Mouse (Mus musculus): ENCODE data around the gene Zfp108. TPM values are rescaled to one million over a fixed set of nuclear protein-coding genes. Genes with fewer than 3 reads are reported as not detected.

The Zfp108 gene
- polyA plus RNA-seq, 1 experiment from 2014 or later = 4.0 TPM

DNA sequence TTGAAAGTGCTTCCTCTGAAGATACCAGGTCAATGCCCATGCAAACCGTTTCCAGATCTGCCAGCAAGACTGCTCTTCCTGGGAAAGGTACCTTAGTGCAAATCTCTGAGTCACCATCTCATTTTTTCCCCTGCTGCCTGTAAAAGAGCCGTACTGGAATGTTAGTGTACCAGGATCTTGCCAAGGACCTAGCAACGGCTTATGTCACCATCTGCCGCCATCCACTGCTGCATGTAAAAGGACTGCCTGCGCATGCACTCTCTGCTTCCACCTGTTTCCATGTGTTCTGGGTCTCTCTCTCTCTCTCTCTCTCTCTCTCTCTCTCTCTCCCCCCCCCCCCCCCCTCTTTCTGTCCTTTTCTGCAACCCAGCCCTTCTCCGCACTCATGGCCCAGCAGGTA is 33.9 kb downstream of the Zfp108 start:
- Histone ChIP-seq H3K27ac (replicated peaks; ENCODE audit: low read depth, low read length) (no peak overlapping the region), H3K36me3 (replicated peaks; ENCODE audit: control insufficient read depth, insufficient read depth, low read depth, low read length) (peaks cover 28% of the 10 kb centered on the region), H3K4me2 (ENCODE audit: low read depth, low read length) (no peak overlapping the region), H3K9me3 (replicated peaks; ENCODE audit: control insufficient read depth, low read length) (no peaks in the 10 kb centered on the region), H3K4me3 (ENCODE audit: low read depth, low read length) (no peak overlapping the region), H3K4me1 (ENCODE audit: control insufficient read depth, insufficient read depth, low read length) (no peaks in the 10 kb centered on the region), H3K27me3 (ENCODE audit: control insufficient read depth, insufficient read depth, low read length) (no peaks in the 10 kb centered on the region), H3K9ac (replicated peaks; ENCODE audit: low read length) (no peak overlapping the region)
- no peak for ATAC-seq (replicated peaks; ENCODE audit: insufficient number of reproducible peaks, low FRiP score, low TSS enrichment, low read depth)
- no peak for DNase-seq (ENCODE audit: low spot score)
- 92% methylated on average over 6 of the region's 6 CpGs for WGBS

DNA sequence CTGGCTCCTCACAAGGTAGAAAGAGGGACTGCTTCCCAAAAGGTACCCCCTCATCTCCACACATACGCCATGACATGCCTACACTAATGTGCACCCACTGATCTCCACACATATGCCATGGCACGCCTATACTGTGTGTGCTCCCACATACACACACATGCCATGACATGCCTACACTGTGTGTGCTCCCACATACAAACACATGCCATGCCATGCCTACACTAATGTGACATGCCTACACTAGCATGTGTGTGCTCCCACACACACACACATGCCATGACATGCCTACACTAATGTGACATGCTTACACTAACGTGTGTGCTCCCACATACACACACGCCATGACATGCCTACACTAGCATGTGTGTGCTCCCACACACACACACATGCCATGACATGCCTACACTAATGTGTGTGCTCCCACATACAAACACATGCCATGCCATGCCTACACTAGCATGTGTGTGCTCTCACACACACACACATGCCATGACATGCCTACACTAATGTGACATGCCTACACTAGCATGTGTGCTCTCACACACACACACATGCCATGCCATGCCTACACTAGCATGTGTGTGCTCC is 35.6 kb downstream of the Zfp108 start:
- Histone ChIP-seq H3K4me2 (ENCODE audit: low read depth, low read length) (no peak overlapping the region), H3K9me3 (replicated peaks; ENCODE audit: control insufficient read depth, low read length) (no peaks in the 10 kb centered on the region), H3K9ac (replicated peaks; ENCODE audit: low read length) (no peak overlapping the region), H3K4me3 (ENCODE audit: low read depth, low read length) (no peak overlapping the region), H3K27ac (replicated peaks; ENCODE audit: low read depth, low read length) (no peak overlapping the region), H3K36me3 (replicated peaks; ENCODE audit: control insufficient read depth, insufficient read depth, low read depth, low read length) (peaks cover 33% of the 10 kb centered on the region), H3K4me1 (ENCODE audit: control insufficient read depth, insufficient read depth, low read length) (no peaks in the 10 kb centered on the region), H3K27me3 (ENCODE audit: control insufficient read depth, insufficient read depth, low read length) (no peaks in the 10 kb centered on the region)
- WGBS = 96% methylated on average over 4 of the region's 4 CpGs
- DNase-seq (ENCODE audit: low spot score) (no peak), ATAC-seq (replicated peaks; ENCODE audit: insufficient number of reproducible peaks, low FRiP score, low TSS enrichment, low read depth) (no peak)

DNA sequence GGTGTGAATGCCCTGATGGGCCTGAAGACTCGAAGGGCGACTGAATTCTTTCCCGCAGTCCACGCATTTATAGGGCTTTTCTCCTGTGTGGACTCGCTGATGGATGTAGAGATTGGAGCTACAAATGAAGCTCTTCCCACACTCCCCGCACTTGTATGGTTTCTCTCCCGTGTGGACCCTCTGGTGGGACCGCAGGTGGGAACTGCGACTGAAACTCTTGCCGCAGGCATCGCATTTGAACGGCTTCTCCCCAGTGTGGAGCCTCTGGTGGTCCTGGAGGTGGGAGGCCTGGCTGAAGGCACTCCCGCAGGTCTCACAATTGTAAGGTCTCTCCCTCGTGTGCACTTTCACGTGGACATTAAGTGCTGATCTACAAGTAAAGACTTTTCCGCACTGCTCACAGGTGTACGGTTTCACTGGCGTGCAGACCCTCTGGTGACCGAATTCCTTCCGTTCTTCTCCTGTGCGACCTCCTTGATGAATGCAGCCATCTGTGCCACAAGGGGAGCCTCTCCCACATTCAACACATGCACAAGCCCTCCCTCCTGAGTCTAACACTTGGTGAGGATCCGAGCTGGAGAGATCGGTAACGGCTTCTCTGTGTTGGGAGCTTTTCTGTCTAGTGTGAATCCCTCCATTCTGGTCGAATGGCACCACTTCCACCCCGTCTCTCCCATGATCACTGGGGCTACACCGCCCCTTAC is 36.9 kb downstream of the Zfp108 start:
- DNase-seq (ENCODE audit: low spot score) (no peak), ATAC-seq (replicated peaks; ENCODE audit: insufficient number of reproducible peaks, low FRiP score, low TSS enrichment, low read depth) (no peak)
- Histone ChIP-seq H3K4me2 (ENCODE audit: low read depth, low read length) (no peak overlapping the region), H3K9ac (replicated peaks; ENCODE audit: low read length) (no peak overlapping the region), H3K9me3 (replicated peaks; ENCODE audit: control insufficient read depth, low read length) (no peaks in the 10 kb centered on the region), H3K27ac (replicated peaks; ENCODE audit: low read depth, low read length) (no peak overlapping the region), H3K4me1 (ENCODE audit: control insufficient read depth, insufficient read depth, low read length) (no peaks in the 10 kb centered on the region), H3K36me3 (replicated peaks; ENCODE audit: control insufficient read depth, insufficient read depth, low read depth, low read length) (peaks cover 42% of the 10 kb centered on the region), H3K27me3 (ENCODE audit: control insufficient read depth, insufficient read depth, low read length) (no peaks in the 10 kb centered on the region), H3K4me3 (ENCODE audit: low read depth, low read length) (no peak overlapping the region)
- 90% methylated on average over 27 of the region's 27 CpGs for WGBS

DNA sequence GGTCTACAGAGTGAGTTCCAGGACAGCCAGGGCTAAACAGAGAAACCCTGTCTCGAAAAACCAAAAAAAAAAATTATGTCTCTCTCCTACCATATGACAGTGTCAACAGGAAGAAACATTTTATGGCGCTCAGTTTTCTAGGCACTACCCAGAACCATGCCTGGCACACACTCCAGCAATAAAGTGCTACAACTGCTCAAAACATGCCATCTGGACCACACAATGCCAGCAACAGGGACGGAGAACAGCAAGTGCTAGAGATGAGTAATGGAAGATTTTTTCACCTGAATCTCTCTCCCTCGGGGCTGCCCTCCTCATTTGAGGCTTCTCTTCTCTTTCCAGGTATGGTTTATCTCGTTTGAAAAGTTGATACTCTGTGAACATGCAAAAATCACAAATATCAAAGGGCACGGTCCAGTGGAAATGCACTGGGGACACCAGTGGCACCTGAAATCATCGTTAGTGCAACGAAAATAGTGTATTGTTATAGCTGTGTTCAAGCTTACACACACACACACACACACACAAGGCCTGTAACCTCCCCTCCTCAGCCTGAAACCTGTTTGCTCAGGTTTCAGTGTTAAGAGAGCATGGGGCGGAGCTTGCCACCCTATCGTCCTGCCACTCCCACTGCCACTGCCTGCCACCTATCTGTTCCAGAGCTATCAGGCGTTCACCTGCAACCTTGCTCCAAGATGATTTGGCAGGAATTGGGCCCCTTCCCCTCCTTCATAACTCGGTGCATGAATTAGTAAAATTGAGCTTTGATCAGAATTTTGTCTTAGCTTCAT is 38.7 kb downstream of the Zfp108 start:
- H3K27ac ChIP-seq (replicated peaks; ENCODE audit: low read depth, low read length) = no peak overlapping the region
- H3K4me3 ChIP-seq (ENCODE audit: low read depth, low read length) = no peak overlapping the region
- WGBS = 90% methylated on average over 12 of the region's 12 CpGs
- no peaks in the 10 kb centered on the region for H3K27me3 ChIP-seq (ENCODE audit: control insufficient read depth, insufficient read depth, low read length)
- H3K4me2 ChIP-seq (ENCODE audit: low read depth, low read length) = no peak overlapping the region
- no peaks in the 10 kb centered on the region for H3K4me1 ChIP-seq (ENCODE audit: control insufficient read depth, insufficient read depth, low read length)
- no peak overlapping the region for H3K9ac ChIP-seq (replicated peaks; ENCODE audit: low read length)
- no peak for ATAC-seq (replicated peaks; ENCODE audit: insufficient number of reproducible peaks, low FRiP score, low TSS enrichment, low read depth)
- H3K36me3 ChIP-seq (replicated peaks; ENCODE audit: control insufficient read depth, insufficient read depth, low read depth, low read length) = peaks cover 42% of the 10 kb centered on the region
- DNase-seq (ENCODE audit: low spot score) = no peak
- H3K9me3 ChIP-seq (replicated peaks; ENCODE audit: control insufficient read depth, low read length) = no peaks in the 10 kb centered on the region

DNA sequence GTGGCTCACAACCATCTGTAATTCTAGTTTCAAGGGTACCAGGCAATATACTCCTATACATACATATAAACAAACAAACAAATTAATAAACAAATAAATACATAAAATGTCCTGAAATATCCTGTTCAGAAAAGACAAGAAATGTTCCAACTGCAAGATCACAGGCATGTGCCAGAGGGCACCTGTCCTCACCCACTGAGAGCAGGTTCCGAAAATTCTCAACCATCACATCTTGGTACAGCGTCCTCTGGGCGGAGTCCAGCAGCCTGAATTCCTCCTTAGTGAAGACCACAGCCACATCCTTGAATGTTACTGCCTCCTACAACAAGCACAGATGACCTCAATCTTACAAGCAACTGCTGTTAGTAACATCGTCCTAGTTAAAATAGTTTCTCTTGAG is 40.2 kb downstream of the Zfp108 start:
- no peaks in the 10 kb centered on the region for H3K9me3 ChIP-seq (replicated peaks; ENCODE audit: control insufficient read depth, low read length)
- no peak overlapping the region for H3K9ac ChIP-seq (replicated peaks; ENCODE audit: low read length)
- no peak overlapping the region for H3K4me3 ChIP-seq (ENCODE audit: low read depth, low read length)
- H3K36me3 ChIP-seq (replicated peaks; ENCODE audit: control insufficient read depth, insufficient read depth, low read depth, low read length) = peaks cover 41% of the 10 kb centered on the region
- H3K27ac ChIP-seq (replicated peaks; ENCODE audit: low read depth, low read length) = no peak overlapping the region
- DNase-seq (ENCODE audit: low spot score) (no peak), ATAC-seq (replicated peaks; ENCODE audit: insufficient number of reproducible peaks, low FRiP score, low TSS enrichment, low read depth) (no peak)
- no peaks in the 10 kb centered on the region for H3K27me3 ChIP-seq (ENCODE audit: control insufficient read depth, insufficient read depth, low read length)
- WGBS = 93% methylated on average over 4 of the region's 4 CpGs
- H3K4me1 ChIP-seq (ENCODE audit: control insufficient read depth, insufficient read depth, low read length) = no peaks in the 10 kb centered on the region
- no peak overlapping the region for H3K4me2 ChIP-seq (ENCODE audit: low read depth, low read length)

DNA sequence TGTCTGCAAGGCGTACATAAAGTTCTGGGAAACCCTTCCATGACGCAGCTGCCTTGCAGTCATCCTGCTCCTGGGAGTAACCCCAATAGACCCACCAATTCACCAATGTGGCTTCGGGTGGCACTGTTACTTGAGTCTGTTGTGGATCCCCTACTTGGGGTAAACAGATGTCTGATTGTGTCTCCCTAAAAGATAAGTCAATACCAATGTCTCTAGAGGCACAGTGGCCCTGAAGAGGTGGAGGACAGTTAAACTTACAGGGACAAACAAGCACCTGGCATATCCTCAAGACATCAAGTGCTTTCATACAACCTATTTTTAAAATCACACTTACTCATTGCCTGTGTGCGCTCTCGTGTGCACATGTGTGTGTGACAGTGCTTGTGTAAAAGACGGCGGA is 40.8 kb downstream of the Zfp108 start:
- H3K4me2 ChIP-seq (ENCODE audit: low read depth, low read length) = no peak overlapping the region
- DNase-seq (ENCODE audit: low spot score) (no peak), ATAC-seq (replicated peaks; ENCODE audit: insufficient number of reproducible peaks, low FRiP score, low TSS enrichment, low read depth) (no peak)
- H3K4me3 ChIP-seq (ENCODE audit: low read depth, low read length) = no peak overlapping the region
- no peaks in the 10 kb centered on the region for H3K4me1 ChIP-seq (ENCODE audit: control insufficient read depth, insufficient read depth, low read length)
- H3K36me3 ChIP-seq (replicated peaks; ENCODE audit: control insufficient read depth, insufficient read depth, low read depth, low read length) = peaks cover 35% of the 10 kb centered on the region
- H3K9ac ChIP-seq (replicated peaks; ENCODE audit: low read length) = no peak overlapping the region
- no peak overlapping the region for H3K27ac ChIP-seq (replicated peaks; ENCODE audit: low read depth, low read length)
- no peaks in the 10 kb centered on the region for H3K27me3 ChIP-seq (ENCODE audit: control insufficient read depth, insufficient read depth, low read length)
- 96% methylated on average over 7 of the region's 7 CpGs for WGBS
- H3K9me3 ChIP-seq (replicated peaks; ENCODE audit: control insufficient read depth, low read length) = no peaks in the 10 kb centered on the region

DNA sequence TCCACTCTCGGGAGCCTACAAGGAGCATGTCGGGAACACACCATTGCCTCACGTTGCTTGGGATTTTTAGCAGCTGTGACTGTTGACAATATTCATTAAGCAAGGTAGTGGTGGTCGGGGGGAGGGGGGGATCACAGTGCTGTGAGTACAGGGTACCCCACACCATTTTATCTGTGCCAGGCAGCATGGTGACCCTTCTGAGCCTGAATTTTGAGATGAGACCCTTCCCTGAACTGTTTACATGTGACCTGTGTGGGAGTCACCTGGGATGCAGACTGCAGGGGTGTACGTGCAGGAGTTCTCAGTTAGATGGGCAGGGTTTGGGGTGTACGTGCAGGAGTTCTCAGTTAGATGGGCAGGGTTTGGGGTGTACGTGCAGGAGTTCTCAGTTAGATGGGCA is 41.8 kb downstream of the Zfp108 start:
- H3K9me3 ChIP-seq (replicated peaks; ENCODE audit: control insufficient read depth, low read length) = no peaks in the 10 kb centered on the region
- H3K36me3 ChIP-seq (replicated peaks; ENCODE audit: control insufficient read depth, insufficient read depth, low read depth, low read length) = peaks cover 26% of the 10 kb centered on the region
- WGBS = 98% methylated on average over 7 of the region's 7 CpGs
- no peak overlapping the region for H3K9ac ChIP-seq (replicated peaks; ENCODE audit: low read length)
- H3K27ac ChIP-seq (replicated peaks; ENCODE audit: low read depth, low read length) = no peak overlapping the region
- H3K4me2 ChIP-seq (ENCODE audit: low read depth, low read length) = no peak overlapping the region
- no peak for DNase-seq (ENCODE audit: low spot score)
- ATAC-seq (replicated peaks; ENCODE audit: insufficient number of reproducible peaks, low FRiP score, low TSS enrichment, low read depth) = no peak
- H3K4me1 ChIP-seq (ENCODE audit: control insufficient read depth, insufficient read depth, low read length) = no peaks in the 10 kb centered on the region
- no peaks in the 10 kb centered on the region for H3K27me3 ChIP-seq (ENCODE audit: control insufficient read depth, insufficient read depth, low read length)
- H3K4me3 ChIP-seq (ENCODE audit: low read depth, low read length) = no peak overlapping the region
